Mouse (Mus musculus) left cerebral cortex, adult 8-10 months (tissue): Measurements from ENCODE around the gene Gm8677. TPM values are rescaled to one million over a fixed set of nuclear protein-coding genes. Genes with fewer than 3 reads are reported as not detected.
"Not testable (repeated sequence)": the region's sequence is repeated elsewhere in the genome, so short reads cannot be mapped to it uniquely, and the experiment has no call there.

Experiments
- DNase-seq, 2 experiments: peaks; one replicate each; pipeline ENCODE4 v3.0.0; 2022; ENCODE audit warnings: low spot score in 2 of 2
- total RNA-seq, 4 experiments: library from RNA; stranded (reverse); gene quantifications; 2 replicates each; pipeline ENCODE4 v1.2.4; 2022

Gm8677 gene
- total RNA-seq: not detected

DNA sequence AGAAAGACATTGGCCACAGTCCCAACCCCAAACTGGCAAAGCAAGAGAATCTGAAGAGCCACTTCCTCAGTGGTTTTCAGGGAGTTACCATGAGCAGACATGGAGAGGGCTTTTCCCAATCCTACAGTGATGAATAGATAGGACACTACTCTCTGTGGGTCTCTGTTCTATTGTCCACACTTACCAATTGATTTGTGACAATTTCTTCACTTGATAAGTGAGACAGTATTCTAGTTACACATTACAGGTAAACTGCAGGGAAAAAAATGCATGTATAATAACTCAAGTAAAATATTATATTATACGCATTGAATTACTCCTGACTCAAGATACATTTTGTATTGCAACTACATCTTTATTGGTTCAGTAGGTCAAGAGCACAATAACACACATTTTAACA is at the start of gene Gm8677:
Gene Gm8677 (minus strand): TSS at position 101 of the 400 bp plus-strand sequence.
- not testable (repeated sequence) for DNase-seq

DNA sequence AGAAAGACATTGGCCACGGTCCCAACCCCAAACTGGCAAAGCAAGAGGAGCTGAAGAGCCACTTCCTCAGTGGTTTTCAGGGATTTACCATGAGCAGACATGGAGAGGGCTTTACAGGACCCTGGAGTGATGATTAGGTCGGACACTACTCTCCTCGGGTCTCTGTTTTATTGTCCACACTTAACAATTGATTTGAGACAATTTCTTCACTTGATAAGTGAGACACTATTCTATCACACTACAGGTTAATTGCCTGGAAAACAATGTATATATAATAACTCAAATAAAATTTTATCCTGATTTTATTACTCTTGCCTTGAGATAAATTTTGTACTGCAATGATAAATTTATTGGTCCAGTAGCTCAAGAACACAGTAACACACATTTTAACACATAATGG is 30.6 kb upstream of the Gm8677 start, which contains the start of gene Gm4201:
Gene Gm4201 (minus strand): TSS at position 101 of the 400 bp plus-strand sequence.
- not testable (repeated sequence) for DNase-seq

DNA sequence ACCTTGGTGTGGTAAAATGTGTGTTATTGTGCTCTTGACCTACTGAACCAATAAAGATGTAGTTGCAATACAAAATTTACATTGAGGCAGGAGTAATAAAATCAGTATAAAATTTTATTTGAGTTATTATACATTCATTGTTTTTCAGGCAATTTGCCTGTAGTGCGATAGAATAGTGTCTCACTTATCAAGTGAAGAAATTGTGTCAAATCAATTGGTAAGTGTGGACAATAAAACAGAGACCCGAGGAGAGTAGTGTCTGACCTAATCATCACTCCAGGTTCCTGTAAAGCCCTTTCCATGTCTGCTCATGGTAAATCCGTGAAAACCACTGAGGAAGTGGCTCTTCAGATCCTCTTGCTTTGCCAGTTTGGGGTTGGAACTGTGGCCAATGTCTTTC is 12.0 kb downstream of the Gm8677 start, which contains the start of gene Vmn1r152:
Gene Vmn1r152 (plus strand): TSS at position 301 of the 400 bp plus-strand sequence.
- not testable (repeated sequence) for DNase-seq

DNA sequence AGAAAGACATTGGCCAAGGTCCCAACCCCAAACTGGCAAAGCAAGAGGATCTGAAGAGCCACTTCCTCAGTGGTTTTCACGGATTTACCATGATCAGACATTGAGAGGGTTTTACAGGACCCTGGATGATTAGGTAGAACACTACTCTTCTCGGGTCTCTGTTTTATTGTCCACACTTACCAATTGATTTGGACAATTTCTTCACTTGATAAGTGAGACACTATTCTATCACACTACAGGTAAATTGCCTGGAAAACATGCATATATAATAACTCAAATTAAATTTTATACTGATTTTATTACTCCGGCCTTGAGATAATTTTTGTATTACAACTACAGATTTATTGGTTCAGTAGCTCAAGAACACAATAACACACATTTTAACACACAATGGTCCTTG is 35.1 kb downstream of the Gm8677 start, which contains the start of gene Vmn1r151:
Gene Vmn1r151 (minus strand): TSS at position 101 of the 400 bp plus-strand sequence.
- DNase-seq: not testable (repeated sequence)

Other genes with a start within 250 kb of the Gm8677 start
- not detected for gene Gm4187, start 205.2 kb downstream of the Gm8677 start, total RNA-seq
- not detected for gene Gm8660, start 163.8 kb downstream of the Gm8677 start, total RNA-seq
- gene Vmn1r148, start 121.3 kb downstream of the Gm8677 start, total RNA-seq: not detected
- not detected for gene Vmn1r149, start 96.7 kb downstream of the Gm8677 start, total RNA-seq
- not detected for gene Gm10665, start 70.8 kb downstream of the Gm8677 start, total RNA-seq
- not detected for gene Vmn1r151, start 35.2 kb downstream of the Gm8677 start, total RNA-seq
- not detected for gene Vmn1r152, start 11.9 kb downstream of the Gm8677 start, total RNA-seq
- not detected for gene Gm4201, start 30.5 kb upstream of the Gm8677 start, total RNA-seq
- not detected for gene Gm4565, start 53.2 kb upstream of the Gm8677 start, total RNA-seq
- not detected for gene Vmn1r155, start 123.1 kb upstream of the Gm8677 start, total RNA-seq
- not detected for gene Gm8693, start 157.4 kb upstream of the Gm8677 start, total RNA-seq
- gene Gm4567, start 184.8 kb upstream of the Gm8677 start, total RNA-seq: not detected
- gene Vmn1r157, start 226.8 kb upstream of the Gm8677 start, total RNA-seq: not detected